Mouse (Mus musculus): ENCODE data around the gene Dusp10. TPM values are rescaled to one million over a fixed set of nuclear protein-coding genes. Genes with fewer than 3 reads are reported as not detected.

Gene Dusp10
- polyA plus RNA-seq, 1 experiment from 2014 or later: 17.2 TPM

GRCm38 (mm10) chr1:184043391-184043790, 30.3 kb downstream of the Dusp10 start:
- no peak overlapping the region for H3K27ac ChIP-seq
- no peaks in the 10 kb centered on the region for H3K27me3 ChIP-seq
- 0 out of 2 replicates have a peak, but pooled peaks cover 5% of the 10 kb centered on the region for H3K36me3 ChIP-seq
- H3K4me3 ChIP-seq: no peak overlapping the region
- ATAC-seq (ENCODE audit: insufficient number of reproducible peaks, low FRiP score, low TSS enrichment, low read depth): no peak
- H3K4me2 ChIP-seq: no peak overlapping the region
- WGBS: 74% methylated on average over 6 of the region's 6 CpGs
- H3K9ac ChIP-seq: no peak overlapping the region
- H3K9me3 ChIP-seq: no peaks in the 10 kb centered on the region
- H3K4me1 ChIP-seq: peaks cover 36% of the 10 kb centered on the region

- Histone ChIP-seq H3K36me3 (no peaks in the 10 kb centered on the region), H3K4me1 (peaks cover 26% of the 10 kb centered on the region), H3K27me3 (no peaks in the 10 kb centered on the region), H3K27ac (no peak overlapping the region), H3K4me2 (no peak overlapping the region), H3K4me3 (no peak overlapping the region), H3K9me3 (no peaks in the 10 kb centered on the region), H3K9ac (no peak overlapping the region)
- WGBS: 14% methylated on average over 6 of the region's 6 CpGs
- ATAC-seq (ENCODE audit: insufficient number of reproducible peaks, low FRiP score, low TSS enrichment, low read depth): no peak
These were observed 33.1 kb downstream of the Dusp10 start for GRCm38 (mm10) chr1:184046070-184046677.

GRCm38 (mm10) chr1:184047818-184048217, 34.7 kb downstream of the Dusp10 start:
- WGBS: 89% methylated on average over 9 of the region's 9 CpGs
- no peaks in the 10 kb centered on the region for H3K27me3 ChIP-seq
- peaks cover 17% of the 10 kb centered on the region for H3K4me1 ChIP-seq
- ATAC-seq (ENCODE audit: insufficient number of reproducible peaks, low FRiP score, low TSS enrichment, low read depth): no peak
- H3K36me3 ChIP-seq: no peaks in the 10 kb centered on the region
- no peak overlapping the region for H3K4me3 ChIP-seq
- no peak overlapping the region for H3K27ac ChIP-seq
- H3K9ac ChIP-seq: no peak overlapping the region
- H3K9me3 ChIP-seq: no peaks in the 10 kb centered on the region
- no peak overlapping the region for H3K4me2 ChIP-seq

- Histone ChIP-seq H3K27me3 (no peaks in the 10 kb centered on the region), H3K36me3 (no peaks in the 10 kb centered on the region), H3K9me3 (no peaks in the 10 kb centered on the region), H3K4me3 (no peak overlapping the region), H3K9ac (no peak overlapping the region), H3K4me2 (no peak overlapping the region), H3K27ac (no peak overlapping the region), H3K4me1 (peaks cover 17% of the 10 kb centered on the region)
- 68% methylated on average over 10 of the region's 10 CpGs for WGBS
- no peak for ATAC-seq (ENCODE audit: insufficient number of reproducible peaks, low FRiP score, low TSS enrichment, low read depth)
These were observed 35.7 kb downstream of the Dusp10 start for GRCm38 (mm10) chr1:184048675-184049418.

- ATAC-seq (ENCODE audit: insufficient number of reproducible peaks, low FRiP score, low TSS enrichment, low read depth): no peak
- Histone ChIP-seq H3K36me3 (no peaks in the 10 kb centered on the region), H3K9me3 (no peaks in the 10 kb centered on the region), H3K27ac (no peak overlapping the region), H3K27me3 (no peaks in the 10 kb centered on the region), H3K9ac (no peak overlapping the region), H3K4me1 (peaks cover 8% of the 10 kb centered on the region), H3K4me2 (no peak overlapping the region), H3K4me3 (no peak overlapping the region)
- 48% methylated on average over 1 of the region's 1 CpGs for WGBS
These were observed 38.2 kb downstream of the Dusp10 start for GRCm38 (mm10) chr1:184051286-184051685.

GRCm38 (mm10) chr1:184051824-184052223, 38.7 kb downstream of the Dusp10 start:
- Histone ChIP-seq H3K4me2 (no peak overlapping the region), H3K27me3 (no peaks in the 10 kb centered on the region), H3K27ac (no peak overlapping the region), H3K9ac (no peak overlapping the region), H3K4me3 (no peak overlapping the region), H3K9me3 (no peaks in the 10 kb centered on the region), H3K36me3 (no peaks in the 10 kb centered on the region), H3K4me1 (peaks cover 7% of the 10 kb centered on the region; the same call in 1 of the 2 replicates)
- no peak for ATAC-seq (ENCODE audit: insufficient number of reproducible peaks, low FRiP score, low TSS enrichment, low read depth)
- 18% methylated on average over 6 of the region's 6 CpGs for WGBS

GRCm38 (mm10) chr1:184052331-184052730, 39.2 kb downstream of the Dusp10 start:
- peaks cover 7% of the 10 kb centered on the region; the same call in 1 of the 2 replicates for H3K4me1 ChIP-seq
- no peak overlapping the region for H3K9ac ChIP-seq
- no peaks in the 10 kb centered on the region for H3K9me3 ChIP-seq
- H3K27ac ChIP-seq: no peak overlapping the region
- no peak overlapping the region for H3K4me2 ChIP-seq
- no peaks in the 10 kb centered on the region for H3K27me3 ChIP-seq
- H3K4me3 ChIP-seq: no peak overlapping the region
- no peaks in the 10 kb centered on the region for H3K36me3 ChIP-seq
- ATAC-seq (ENCODE audit: insufficient number of reproducible peaks, low FRiP score, low TSS enrichment, low read depth): no peak
- 55% methylated on average over 4 of the region's 4 CpGs for WGBS

- Histone ChIP-seq H3K36me3 (no peaks in the 10 kb centered on the region), H3K9ac (no peak overlapping the region), H3K9me3 (no peaks in the 10 kb centered on the region), H3K27me3 (no peaks in the 10 kb centered on the region), H3K4me3 (no peak overlapping the region), H3K4me2 (no peak overlapping the region), H3K27ac (no peak overlapping the region), H3K4me1 (peaks cover 7% of the 10 kb centered on the region; the same call in 1 of the 2 replicates)
- WGBS: 79% methylated on average over 4 of the region's 4 CpGs
- no peak for ATAC-seq (ENCODE audit: insufficient number of reproducible peaks, low FRiP score, low TSS enrichment, low read depth)
These were observed 40.0 kb downstream of the Dusp10 start for GRCm38 (mm10) chr1:184053141-184053540.

GRCm38 (mm10) chr1:184053711-184054110, 40.6 kb downstream of the Dusp10 start:
- WGBS: 85% methylated on average over 4 of the region's 4 CpGs
- Histone ChIP-seq H3K36me3 (no peaks in the 10 kb centered on the region), H3K4me2 (no peak overlapping the region), H3K4me1 (peaks cover 7% of the 10 kb centered on the region; the same call in 1 of the 2 replicates), H3K27me3 (no peaks in the 10 kb centered on the region), H3K9me3 (no peaks in the 10 kb centered on the region), H3K27ac (no peak overlapping the region), H3K9ac (no peak overlapping the region), H3K4me3 (no peak overlapping the region)
- ATAC-seq (ENCODE audit: insufficient number of reproducible peaks, low FRiP score, low TSS enrichment, low read depth): no peak

GRCm38 (mm10) chr1:184054176-184054575, 41.1 kb downstream of the Dusp10 start:
- Histone ChIP-seq H3K4me2 (no peak overlapping the region), H3K4me1 (peaks cover 4% of the 10 kb centered on the region; the same call in 1 of the 2 replicates), H3K9me3 (no peaks in the 10 kb centered on the region), H3K27me3 (no peaks in the 10 kb centered on the region), H3K4me3 (no peak overlapping the region), H3K9ac (no peak overlapping the region), H3K36me3 (no peaks in the 10 kb centered on the region), H3K27ac (no peak overlapping the region)
- no peak for ATAC-seq (ENCODE audit: insufficient number of reproducible peaks, low FRiP score, low TSS enrichment, low read depth)
- whole genome bisulfite sequencing: 88% methylated on average over 2 of the region's 2 CpGs

GRCm38 (mm10) chr1:184058206-184058605, 45.1 kb downstream of the Dusp10 start:
- Histone ChIP-seq H3K4me2 (no peak overlapping the region), H3K4me3 (no peak overlapping the region), H3K4me1 (no peaks in the 10 kb centered on the region), H3K9ac (no peak overlapping the region), H3K36me3 (no peaks in the 10 kb centered on the region), H3K27ac (no peak overlapping the region), H3K27me3 (no peaks in the 10 kb centered on the region), H3K9me3 (no peaks in the 10 kb centered on the region)
- WGBS: 76% methylated on average over 8 of the region's 8 CpGs
- ATAC-seq (ENCODE audit: insufficient number of reproducible peaks, low FRiP score, low TSS enrichment, low read depth): no peak

- Histone ChIP-seq H3K4me3 (no peak overlapping the region), H3K27me3 (no peaks in the 10 kb centered on the region), H3K4me2 (no peak overlapping the region), H3K36me3 (no peaks in the 10 kb centered on the region), H3K9me3 (no peaks in the 10 kb centered on the region), H3K4me1 (no peaks in the 10 kb centered on the region), H3K27ac (peak overlapping the region; percentile 18; the same call in 1 of the 2 replicates), H3K9ac (no peak overlapping the region)
- WGBS: 80% methylated on average over 3 of the region's 3 CpGs
- ATAC-seq (ENCODE audit: insufficient number of reproducible peaks, low FRiP score, low TSS enrichment, low read depth): no peak
These were observed 46.7 kb downstream of the Dusp10 start for GRCm38 (mm10) chr1:184059814-184060213.
